Mouse (Mus musculus) ovary, postnatal 36 days (tissue): ENCODE measurements around the gene S100a6.

ENCODE experiments used
- DNase-seq: peaks from one replicate; pipeline ENCODE4 v3.0.0; 2022; ENCODE audit warnings: low spot score, mixed read lengths

Gene S100a6

GRCm38 (mm10) chr3:90626266-90627021 lies 13.8 kb downstream of the S100a6 start:
- DNase-seq, result no peak

- DNase-seq, result no peak
These were observed 14.7 kb downstream of the S100a6 start for GRCm38 (mm10) chr3:90627366-90627765.

GRCm38 (mm10) chr3:90627807-90628206 lies 15.1 kb downstream of the S100a6 start:
- no peak for DNase-seq

GRCm38 (mm10) chr3:90629298-90629697 lies 16.6 kb downstream of the S100a6 start:
- no peak for DNase-seq

- no peak for DNase-seq
These were observed 19.3 kb downstream of the S100a6 start for GRCm38 (mm10) chr3:90631984-90632383.

- no peak for DNase-seq
These were observed 26.0 kb downstream of the S100a6 start for GRCm38 (mm10) chr3:90638511-90639275.

GRCm38 (mm10) chr3:90639511-90640154 lies 27.0 kb downstream of the S100a6 start:
- no peak for DNase-seq

GRCm38 (mm10) chr3:90640981-90641380 lies 28.3 kb downstream of the S100a6 start:
- DNase-seq, result no peak

GRCm38 (mm10) chr3:90644220-90644619 lies 31.5 kb downstream of the S100a6 start:
- DNase-seq, result peak; percentile 27

GRCm38 (mm10) chr3:90647291-90647690 lies 34.6 kb downstream of the S100a6 start:
- no peak for DNase-seq

GRCm38 (mm10) chr3:90648981-90649380 lies 36.3 kb downstream of the S100a6 start:
- no peak for DNase-seq

- DNase-seq, result no peak
These were observed 37.1 kb downstream of the S100a6 start for GRCm38 (mm10) chr3:90649832-90650231.

- peak; percentile 48 for DNase-seq
These were observed 40.3 kb downstream of the S100a6 start for GRCm38 (mm10) chr3:90652878-90653508.

- no peak for DNase-seq
These were observed 41.0 kb downstream of the S100a6 start, which contains the start of gene S100a7a for GRCm38 (mm10) chr3:90653717-90654116. TSS of gene S100a7a (plus strand) at chr3:90654017.

- DNase-seq, result no peak
These were observed 44.7 kb downstream of the S100a6 start for GRCm38 (mm10) chr3:90657405-90657804.

- DNase-seq, result no peak
These were observed 46.8 kb downstream of the S100a6 start for GRCm38 (mm10) chr3:90659364-90660044.

- DNase-seq, result no peak
These were observed 51.5 kb downstream of the S100a6 start for GRCm38 (mm10) chr3:90664219-90664618.

- peak; percentile 15 for DNase-seq
These were observed 56.2 kb downstream of the S100a6 start, which contains the start of gene S100a8 for GRCm38 (mm10) chr3:90668846-90669245. TSS of gene S100a8 (plus strand) at chr3:90668978.
